Mouse (Mus musculus) small intestine, adult 2 months (tissue): Measurements from ENCODE around the gene Dab1. TPM values are rescaled to one million over a fixed set of nuclear protein-coding genes. Genes with fewer than 3 reads are reported as not detected.

Experiments used
- H3K27ac ChIP-seq: fragments of 200-500 bp; 2 replicates; pipeline ENCODE4 v1.5.1; 2012; ENCODE audit warnings: low read depth, low read length, control low read depth, inconsistent platforms; ENCODE audit not compliant: insufficient read depth
- H3K27me3 ChIP-seq: fragments of 200-500 bp; 2 replicates; pipeline ENCODE4 v1.6.1; 2012; ENCODE audit warnings: mild to moderate bottlenecking, moderate library complexity, low read length, inconsistent platforms; ENCODE audit not compliant: control insufficient read depth, insufficient read depth
- H3K36me3 ChIP-seq: fragments of 200-500 bp; 2 replicates; pipeline ENCODE4 v1.6.1; 2012; ENCODE audit warnings: mild to moderate bottlenecking, low read length, control low read depth, inconsistent platforms; ENCODE audit not compliant: control insufficient read depth, insufficient read depth
- H3K4me1 ChIP-seq: fragments of 200-500 bp; 2 replicates; pipeline ENCODE4 v1.6.1; 2012; ENCODE audit warnings: low read length, inconsistent platforms, mixed read lengths; ENCODE audit not compliant: control insufficient read depth, insufficient read depth, insufficient read length
- H3K4me3 ChIP-seq: fragments of 200-500 bp; 2 replicates; pipeline ENCODE4 v1.5.1; 2012; ENCODE audit warnings: low read depth, mild to moderate bottlenecking, control low read depth, inconsistent platforms, low read length, moderate library complexity
- CTCF ChIP-seq: fragments of 200-500 bp; IDR thresholded peaks from 2 replicates; pipeline ENCODE4 v1.5.1; 2012; ENCODE audit warnings: low read depth, mild to moderate bottlenecking, control low read depth, inconsistent platforms, low read length, moderate library complexity, mixed read lengths; ENCODE audit not compliant: insufficient replicate concordance, insufficient read length; ENCODE audit errors: extremely low read depth
- POLR2A ChIP-seq: fragments of 200-500 bp; IDR thresholded peaks from 2 replicates; pipeline ENCODE4 v1.6.1; 2012; ENCODE audit warnings: low read depth, mild to moderate bottlenecking, control low read depth, inconsistent platforms, low read length, moderate library complexity
- WGBS: fragments of 180-500 bp; shearing (Covaris S2); methylation state at CpG from one replicate; pipeline ENCODE4 v1.1.7; 2018; 5-methylcytosine and 5-hydroxymethylcytosine counted together
- polyA plus RNA-seq: library from polyadenylated mRNA; depleted of rRNA; stranded (reverse); fragments of >200 nt; gene quantifications from 2 replicates; pipeline ENCODE4 v1.2.3, GENCODE M21; 2012

Dab1 gene
- polyA plus RNA-seq, 1 experiment: 57.9 TPM

DNA sequence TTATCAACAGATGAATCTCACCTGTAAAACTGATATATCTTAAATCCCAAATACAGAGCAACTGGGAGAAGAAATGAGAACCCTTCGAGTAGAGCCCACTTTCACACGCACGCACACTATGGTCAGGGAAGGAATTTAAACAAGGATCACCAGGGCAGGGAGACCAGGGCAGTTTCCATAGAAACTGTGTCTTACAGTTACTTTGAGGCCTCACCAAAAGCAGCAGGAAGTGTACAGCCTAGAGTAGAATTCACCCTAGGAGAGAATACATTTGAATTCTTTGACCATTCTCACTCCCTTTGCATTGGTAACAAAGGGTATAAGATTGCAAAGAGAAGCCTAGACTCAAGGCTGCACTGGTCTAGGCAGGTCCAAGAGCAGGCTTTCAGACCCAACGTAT is 1017.9 kb downstream of the Dab1 start:
- TF ChIP-seq CTCF (no peak), POLR2A (no peak)
- Histone ChIP-seq H3K27me3 (no peaks in the 10 kb centered on the region), H3K27ac (no peak overlapping the region), H3K4me3 (no peak overlapping the region), H3K36me3 (no peaks in the 10 kb centered on the region), H3K4me1 (no peaks in the 10 kb centered on the region)
- 92% methylated on average over 4 of the region's 4 CpGs for WGBS

DNA sequence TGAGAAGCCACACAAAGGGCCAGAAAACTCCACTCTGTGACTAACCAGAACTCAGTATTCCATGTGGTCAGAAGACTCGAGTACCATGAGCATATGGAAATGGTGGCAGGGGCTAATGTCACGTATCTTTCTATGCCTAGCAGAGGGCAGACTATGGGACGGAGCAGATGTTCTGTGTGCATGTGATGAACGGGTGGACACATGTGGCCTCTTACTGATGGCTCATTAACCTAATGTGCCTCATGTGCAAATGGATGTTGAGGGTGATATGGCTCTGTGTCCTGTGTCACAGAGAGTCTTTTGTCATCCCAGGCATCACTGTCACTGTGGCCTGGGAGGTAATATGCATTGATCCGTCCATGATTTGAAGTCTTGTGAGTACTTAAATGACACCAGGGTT is 1021.5 kb downstream of the Dab1 start:
- Histone ChIP-seq H3K27me3 (no peaks in the 10 kb centered on the region), H3K4me1 (no peaks in the 10 kb centered on the region), H3K4me3 (no peak overlapping the region), H3K36me3 (no peaks in the 10 kb centered on the region), H3K27ac (no peak overlapping the region)
- whole genome bisulfite sequencing: 94% methylated on average over 5 of the region's 5 CpGs
- TF ChIP-seq POLR2A: no peak
- TF ChIP-seq CTCF: no peak

DNA sequence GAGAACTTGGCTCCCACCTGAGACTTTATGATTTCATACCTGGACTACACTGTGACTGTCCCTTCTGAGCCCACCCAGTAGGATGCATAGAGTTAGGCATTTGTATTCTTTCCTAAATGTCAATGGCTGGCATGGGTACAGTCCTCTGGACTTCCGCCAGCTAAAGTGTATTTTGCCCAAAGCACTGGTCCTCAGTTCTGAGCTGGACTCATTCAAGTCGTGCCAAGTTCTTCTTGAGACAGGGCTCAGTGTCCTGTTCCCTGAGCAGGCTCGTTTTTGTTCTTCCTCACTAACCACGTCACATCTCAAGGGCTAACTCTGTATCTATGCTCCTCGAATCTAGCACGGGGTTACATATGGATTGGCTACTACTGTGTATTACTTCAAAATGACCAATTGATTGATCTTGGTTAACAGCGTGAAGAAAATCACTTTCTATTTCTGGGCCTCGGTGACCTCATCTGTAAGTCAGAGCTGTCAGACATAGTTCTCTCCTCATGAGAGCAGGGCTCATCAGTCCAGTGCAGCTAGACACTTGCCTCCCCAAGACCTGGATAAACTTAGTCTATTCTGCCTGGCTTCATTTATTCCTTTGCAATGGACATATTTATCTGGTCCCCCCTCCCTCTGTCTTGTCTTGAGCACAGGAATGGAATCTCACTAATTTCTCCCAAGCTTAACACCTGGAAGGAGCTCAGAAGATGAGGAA is 1023.8 kb downstream of the Dab1 start:
- Histone ChIP-seq H3K4me1 (no peaks in the 10 kb centered on the region), H3K4me3 (no peak overlapping the region), H3K27me3 (no peaks in the 10 kb centered on the region), H3K27ac (no peak overlapping the region), H3K36me3 (no peaks in the 10 kb centered on the region)
- 79% methylated on average over 8 of the region's 8 CpGs for WGBS
- no peak for TF ChIP-seq CTCF
- no peak for TF ChIP-seq POLR2A

DNA sequence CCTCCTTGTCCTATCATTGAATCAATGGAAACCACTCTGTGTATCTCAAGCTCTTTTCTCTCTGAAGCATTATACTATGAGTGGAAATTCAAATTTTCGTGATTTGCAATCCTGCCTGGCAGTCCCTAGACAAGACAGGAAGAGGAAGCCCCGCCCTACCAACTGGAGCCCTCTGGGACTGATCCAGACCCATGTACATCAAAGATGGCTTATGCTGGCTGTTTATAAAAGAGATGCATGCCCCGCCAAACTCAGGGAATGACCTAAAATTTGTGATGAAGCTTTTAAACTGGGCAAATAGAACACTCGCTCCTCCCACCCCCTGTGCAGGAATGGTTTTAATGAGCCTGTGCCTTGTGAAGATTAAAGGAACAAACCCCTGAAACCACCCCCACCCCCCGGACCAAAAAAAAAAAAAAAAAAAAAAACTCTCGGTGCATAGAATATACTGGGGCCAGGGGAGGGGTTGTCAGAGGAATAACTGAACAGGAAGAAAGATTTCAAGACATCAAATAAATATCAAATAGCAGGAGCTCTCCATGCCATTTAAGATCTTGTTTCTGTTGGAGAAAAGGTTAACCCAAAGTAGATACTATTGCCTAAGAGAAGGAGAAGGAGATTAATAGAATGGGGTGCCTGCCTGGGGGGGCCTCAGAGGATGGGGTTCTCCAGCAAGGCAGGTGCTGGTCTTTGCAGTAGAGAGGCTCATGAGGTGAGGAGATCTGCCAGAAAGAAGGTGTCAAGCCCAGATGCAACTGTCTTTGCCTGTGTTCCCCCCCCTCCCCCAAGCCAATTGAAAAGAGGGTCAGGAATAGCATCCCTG is 1024.6 kb downstream of the Dab1 start:
- Histone ChIP-seq H3K4me3 (no peak overlapping the region), H3K4me1 (no peaks in the 10 kb centered on the region), H3K27ac (no peak overlapping the region), H3K36me3 (no peaks in the 10 kb centered on the region), H3K27me3 (no peaks in the 10 kb centered on the region)
- TF ChIP-seq POLR2A (no peak), CTCF (no peak)
- WGBS: 72% methylated on average over 6 of the region's 6 CpGs

DNA sequence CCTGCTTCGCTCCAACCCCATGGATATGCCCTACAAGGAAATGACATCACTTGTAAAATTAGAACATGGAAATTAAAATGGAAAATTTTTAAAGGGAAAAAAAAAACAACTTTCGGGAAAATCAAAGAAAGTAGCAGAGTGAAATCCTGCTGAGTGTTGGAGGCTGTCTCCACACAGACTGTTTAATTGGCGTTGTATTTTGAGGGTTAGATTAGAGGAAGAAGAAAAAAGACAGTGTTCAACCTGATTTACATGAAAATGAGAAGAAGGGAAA is 1025.1 kb downstream of the Dab1 start:
- no peaks in the 10 kb centered on the region for H3K4me1 ChIP-seq

DNA sequence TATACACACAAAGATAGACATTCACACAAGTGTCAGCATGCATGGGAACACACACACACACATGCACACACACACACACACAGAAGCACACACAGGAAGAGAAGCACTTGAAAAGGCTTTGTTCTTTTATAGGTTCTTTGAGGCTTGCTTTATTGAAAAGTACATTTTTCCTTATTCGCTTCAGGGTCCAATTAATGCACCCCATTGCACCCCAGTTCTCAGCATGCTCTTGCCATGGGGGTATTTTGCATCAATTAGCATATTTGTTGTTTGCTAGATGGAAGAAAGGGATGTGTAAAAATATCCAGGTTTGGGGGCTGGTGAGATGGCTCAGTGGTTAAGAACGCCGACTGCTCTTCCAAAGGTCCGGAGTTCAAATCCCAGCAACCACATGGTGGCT is 1025.7 kb downstream of the Dab1 start:
- 99% methylated on average over 4 of the region's 4 CpGs for WGBS
- no peaks in the 10 kb centered on the region for H3K4me1 ChIP-seq
- H3K27ac ChIP-seq: no peak overlapping the region
- TF ChIP-seq CTCF: no peak
- no peak for TF ChIP-seq POLR2A
- no peaks in the 10 kb centered on the region for H3K36me3 ChIP-seq
- no peak overlapping the region for H3K4me3 ChIP-seq
- H3K27me3 ChIP-seq: no peaks in the 10 kb centered on the region

More for the DNA sequence above, 1025.1 kb downstream of the Dab1 start:
- no peak overlapping the region for H3K4me3 ChIP-seq
- WGBS: 81% methylated on average over 3 of the region's 3 CpGs
- no peaks in the 10 kb centered on the region for H3K36me3 ChIP-seq
- H3K27me3 ChIP-seq: no peaks in the 10 kb centered on the region
- TF ChIP-seq POLR2A (no peak), CTCF (no peak)
- no peak overlapping the region for H3K27ac ChIP-seq

DNA sequence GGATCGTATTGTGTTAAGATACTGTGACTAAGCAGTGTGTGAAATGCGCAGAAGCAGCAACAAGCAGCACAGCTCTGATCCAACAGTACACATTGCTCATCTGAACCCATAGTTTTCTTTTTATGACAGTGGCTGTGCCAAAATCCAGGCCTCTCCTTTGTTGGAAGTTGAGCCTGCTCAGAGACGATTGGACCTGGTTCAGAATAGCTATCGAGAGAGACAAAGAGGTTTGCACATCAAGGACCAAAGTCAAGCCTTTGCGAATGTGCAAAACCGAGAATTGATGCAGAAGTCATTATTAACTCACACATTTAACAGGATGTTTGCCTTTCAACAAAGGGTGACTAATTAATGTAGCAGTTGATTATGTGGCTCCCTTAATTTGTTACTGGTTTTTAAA is 1032.6 kb downstream of the Dab1 start:
- no peak overlapping the region for H3K27ac ChIP-seq
- TF ChIP-seq POLR2A (no peak), CTCF (no peak)
- 70% methylated on average over 6 of the region's 6 CpGs for WGBS
- H3K27me3 ChIP-seq: no peaks in the 10 kb centered on the region
- no peak overlapping the region for H3K4me3 ChIP-seq
- H3K36me3 ChIP-seq: no peaks in the 10 kb centered on the region
- H3K4me1 ChIP-seq: no peaks in the 10 kb centered on the region
